Mouse (Mus musculus) heart, embryonic 13.5 days (tissue): Measurements from ENCODE around the gene Gm20481. TPM values are rescaled to one million over a fixed set of nuclear protein-coding genes. Genes with fewer than 3 reads are reported as not detected.
"Not testable (repeated sequence)": the region's sequence is repeated elsewhere in the genome, so short reads cannot be mapped to it uniquely, and the experiment has no call there.

ENCODE experiments used
- ATAC-seq: fragments of 200-750 bp; cut with Nextera tagmentation; 2 replicates; pipeline ENCODE4 v1.8.0; 2017; ENCODE audit warnings: moderate TSS enrichment; ENCODE audit not compliant: insufficient number of reproducible peaks, low FRiP score, low TSS enrichment; ENCODE audit errors: extremely low read depth
- H3K27ac ChIP-seq: fragments of 300-500 bp; sonication (generic); replicated peaks from 2 replicates; pipeline ENCODE4 v1.5.1; 2015; ENCODE audit warnings: moderate library complexity, mild to moderate bottlenecking, inconsistent platforms
- H3K27me3 ChIP-seq: fragments of 300-500 bp; sonication (generic); replicated peaks from 2 replicates; pipeline ENCODE4 v1.6.1; 2015; ENCODE audit warnings: mild to moderate bottlenecking, inconsistent platforms
- H3K36me3 ChIP-seq: fragments of 300-500 bp; sonication (generic); 2 replicates; pipeline ENCODE4 v1.6.1; 2015; ENCODE audit warnings: mild to moderate bottlenecking, inconsistent platforms
- H3K4me1 ChIP-seq: fragments of 300-500 bp; sonication (generic); 2 replicates; pipeline ENCODE4 v1.6.1; 2015; ENCODE audit warnings: inconsistent platforms
- H3K4me2 ChIP-seq: fragments of 300-500 bp; sonication (generic); 2 replicates; pipeline ENCODE4 v1.6.1; 2015; ENCODE audit warnings: inconsistent platforms, mild to moderate bottlenecking, moderate library complexity
- H3K4me3 ChIP-seq: fragments of 300-500 bp; sonication (generic); 2 replicates; pipeline ENCODE4 v1.5.1; 2015; ENCODE audit warnings: moderate library complexity, mild to moderate bottlenecking, inconsistent platforms
- H3K9ac ChIP-seq: fragments of 300-500 bp; sonication (generic); 2 replicates; pipeline ENCODE4 v1.6.1; 2015; ENCODE audit warnings: inconsistent platforms, mild to moderate bottlenecking, moderate library complexity
- H3K9me3 ChIP-seq: fragments of 300-500 bp; sonication (generic); 2 replicates; pipeline ENCODE4 v1.6.1; 2016; ENCODE audit warnings: inconsistent platforms
- WGBS: fragments of 180-500 bp; shearing (Covaris S2); methylation state at CpG from one replicate; pipeline ENCODE4 v1.1.7; 2015; ENCODE audit warnings: mixed read lengths; 5-methylcytosine and 5-hydroxymethylcytosine counted together
- polyA plus RNA-seq: library from polyadenylated mRNA; unstranded; fragments of >200 nt; fragmentation: Nextera tagmentation; extraction: Ambion mirVana; gene quantifications from 2 replicates; pipeline ENCODE4 v1.2.1, GENCODE M21; 2015

Gm20481 gene
- not detected in 2 replicates for polyA plus RNA-seq

GRCm38 (mm10) chr17:34969822-34970221 is at the start of gene Gm20481:
Gene Gm20481, plus strand, starts transcription at chr17:34969912.
- not testable (repeated sequence) for H3K4me2 ChIP-seq, H3K9ac ChIP-seq, H3K4me3 ChIP-seq, H3K9me3 ChIP-seq, ATAC-seq, H3K27ac ChIP-seq, H3K36me3 ChIP-seq
- WGBS, result 55% methylated on average over 7 of the region's 11 CpGs
- peaks cover 19% of the 10 kb centered on the region for H3K4me1 ChIP-seq
- peaks cover 41% of the 10 kb centered on the region for H3K27me3 ChIP-seq

DNA sequence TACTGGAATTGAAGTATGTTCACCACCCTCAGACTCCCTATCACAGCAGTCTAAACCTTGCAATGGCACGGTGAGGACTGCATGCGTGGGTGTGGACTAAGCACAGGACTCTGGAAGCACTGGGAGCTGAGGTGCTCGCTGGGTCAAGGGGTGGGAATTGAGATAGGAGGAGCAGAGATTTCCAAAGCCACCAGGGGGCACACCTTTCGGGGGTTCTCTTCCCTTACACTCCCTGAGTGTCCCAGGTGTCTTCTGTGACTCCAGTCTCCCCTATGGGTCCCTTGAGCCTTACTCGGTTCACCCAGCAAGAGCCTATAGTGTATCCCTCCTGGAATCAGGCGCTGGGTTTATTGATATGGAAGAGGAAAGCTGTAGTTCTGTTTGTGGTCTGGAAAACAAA is 46.8 kb upstream of the Gm20481 start:
- Histone ChIP-seq H3K4me1 (no peaks in the 10 kb centered on the region), H3K27ac (no peak overlapping the region)
- no peak; the same call in 1 of the 2 replicates for ATAC-seq

GRCm38 (mm10) chr17:34924258-34924657 is 45.5 kb upstream of the Gm20481 start:
- Histone ChIP-seq H3K27ac (no peak overlapping the region), H3K27me3 (no peaks in the 10 kb centered on the region), H3K36me3 (no peaks in the 10 kb centered on the region), H3K9me3 (no peaks in the 10 kb centered on the region), H3K4me3 (no peak overlapping the region), H3K4me2 (no peak overlapping the region), H3K9ac (no peak overlapping the region), H3K4me1 (no peaks in the 10 kb centered on the region)
- ATAC-seq, result no peak
- 62% methylated on average over 5 of the region's 5 CpGs for whole genome bisulfite sequencing

More for the DNA sequence above, 46.8 kb upstream of the Gm20481 start:
- H3K4me3 ChIP-seq, result no peak overlapping the region
- no peak overlapping the region for H3K9ac ChIP-seq
- 43% methylated on average over 6 of the region's 6 CpGs for WGBS
- H3K27me3 ChIP-seq, result no peaks in the 10 kb centered on the region
- H3K4me2 ChIP-seq, result no peak overlapping the region
- no peaks in the 10 kb centered on the region for H3K36me3 ChIP-seq
- H3K9me3 ChIP-seq, result no peaks in the 10 kb centered on the region

DNA sequence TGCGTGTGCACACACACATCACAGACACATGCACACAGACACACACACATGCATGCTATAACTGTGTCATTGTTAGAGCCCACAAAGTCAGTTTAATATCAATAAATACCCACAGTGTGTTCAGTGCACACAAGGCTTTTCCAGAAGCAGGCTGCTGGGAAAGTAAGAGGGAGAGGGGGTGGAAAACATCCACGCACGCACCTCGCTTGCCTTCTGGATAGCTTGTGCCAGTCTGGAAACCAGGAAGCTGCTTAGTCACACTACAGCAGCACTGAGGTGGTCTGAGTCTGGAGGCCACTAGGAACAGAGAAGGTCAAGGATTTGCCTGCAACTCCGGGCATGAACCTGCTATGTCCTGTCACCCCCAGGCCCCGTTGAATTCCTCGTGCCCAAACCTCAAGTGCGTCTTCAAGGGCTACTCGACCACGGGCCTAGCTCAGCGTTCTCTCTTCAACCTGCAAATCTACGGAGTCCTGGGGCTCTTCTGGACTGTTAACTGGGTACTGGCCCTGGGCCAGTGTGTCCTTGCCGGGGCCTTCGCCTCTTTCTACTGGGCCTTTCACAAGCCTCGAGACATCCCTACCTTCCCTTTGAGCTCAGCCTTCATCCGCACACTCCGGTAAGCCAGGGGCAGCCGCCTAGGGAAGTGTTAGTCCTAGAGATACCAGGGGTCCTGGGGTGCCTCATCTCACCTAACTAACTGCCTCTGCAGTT is 42.2 kb upstream of the Gm20481 start:
- no peak for ATAC-seq
- Histone ChIP-seq H3K9ac (peak overlapping the region; percentile 7; the same call in 1 of the 2 replicates), H3K27me3 (no peaks in the 10 kb centered on the region), H3K4me3 (no peak overlapping the region), H3K36me3 (no peaks in the 10 kb centered on the region), H3K4me1 (peaks cover 14% of the 10 kb centered on the region), H3K27ac (no peak overlapping the region), H3K9me3 (no peaks in the 10 kb centered on the region), H3K4me2 (no peak overlapping the region)
- WGBS, result 79% methylated on average over 18 of the region's 18 CpGs

GRCm38 (mm10) chr17:34928841-34929240 is 40.9 kb upstream of the Gm20481 start:
- Histone ChIP-seq H3K27ac (no peak overlapping the region), H3K4me1 (peaks cover 16% of the 10 kb centered on the region), H3K9me3 (no peaks in the 10 kb centered on the region), H3K27me3 (no peaks in the 10 kb centered on the region), H3K9ac (no peak overlapping the region), H3K4me2 (no peak overlapping the region), H3K4me3 (no peak overlapping the region), H3K36me3 (peaks cover 2% of the 10 kb centered on the region)
- no peak for ATAC-seq
- 28% methylated on average over 4 of the region's 4 CpGs for WGBS

DNA sequence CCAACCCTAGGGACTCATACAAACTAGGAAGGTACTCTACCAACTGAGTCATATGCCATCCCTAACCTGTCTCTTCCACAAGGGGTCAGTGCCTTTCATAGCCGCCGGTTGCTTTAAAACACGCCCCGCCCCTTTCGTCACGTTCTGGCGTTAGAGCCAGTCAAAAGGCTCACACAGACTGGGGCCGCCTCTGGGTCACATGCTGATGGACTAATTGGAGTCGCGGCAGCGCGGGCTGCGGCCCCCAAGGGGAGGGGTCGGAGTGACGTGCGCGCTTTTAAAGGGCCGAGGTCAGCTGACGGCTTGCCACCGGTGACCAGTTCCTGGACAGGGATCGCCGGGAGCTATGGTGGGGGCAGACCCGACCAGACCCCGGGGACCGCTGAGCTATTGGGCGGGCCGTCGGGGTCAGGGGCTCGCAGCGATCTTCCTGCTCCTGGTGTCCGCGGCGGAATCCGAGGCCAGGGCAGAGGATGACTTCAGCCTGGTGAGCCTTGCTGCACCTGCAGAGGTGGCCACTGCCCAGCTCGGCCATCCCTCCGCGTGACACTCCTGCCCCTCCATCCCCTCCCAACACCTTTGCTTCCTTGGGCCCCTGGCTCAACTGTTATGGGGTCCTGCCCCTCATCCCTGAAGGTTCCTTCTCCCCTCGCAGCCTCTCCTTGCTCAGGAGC is 38.5 kb upstream of the Gm20481 start, which contains the start of gene Neu1:
Gene Neu1 (plus strand): TSS at position 193 of the 674 bp plus-strand sequence.
- H3K9me3 ChIP-seq, result no peaks in the 10 kb centered on the region
- H3K4me3 ChIP-seq, result peak within 1 kb of the TSS; percentile 85
- H3K4me1 ChIP-seq, result peaks cover 16% of the 10 kb centered on the region
- H3K27me3 ChIP-seq, result no peaks in the 10 kb centered on the region
- under 1% methylated on average over 38 of the region's 38 CpGs for WGBS
- ATAC-seq, result peak; percentile 92
- 0 out of 2 replicates have a peak within 1 kb of the TSS, but pooled peaks have one; percentile 26 for H3K27ac ChIP-seq
- H3K36me3 ChIP-seq, result peaks cover 21% of the 10 kb centered on the region
- H3K4me2 ChIP-seq, result peak within 1 kb of the TSS; percentile 97
- H3K9ac ChIP-seq, result peak within 1 kb of the TSS; percentile 93

GRCm38 (mm10) chr17:34931735-34932098 is 38.0 kb upstream of the Gm20481 start:
- Histone ChIP-seq H3K9me3 (no peaks in the 10 kb centered on the region), H3K27ac (no peak overlapping the region), H3K4me1 (peaks cover 16% of the 10 kb centered on the region), H3K4me3 (peak overlapping the region; percentile 85), H3K36me3 (peaks cover 21% of the 10 kb centered on the region), H3K9ac (peak overlapping the region; percentile 93), H3K27me3 (no peaks in the 10 kb centered on the region), H3K4me2 (peak overlapping the region; percentile 97)
- ATAC-seq, result no peak
- WGBS, result 14% methylated on average over 14 of the region's 14 CpGs

GRCm38 (mm10) chr17:34932287-34932686 is 37.4 kb upstream of the Gm20481 start:
- peak overlapping the region; percentile 85 for H3K4me3 ChIP-seq
- peak overlapping the region; percentile 97 for H3K4me2 ChIP-seq
- peaks cover 16% of the 10 kb centered on the region for H3K4me1 ChIP-seq
- peak overlapping the region; percentile 93 for H3K9ac ChIP-seq
- WGBS, result 82% methylated on average over 8 of the region's 8 CpGs
- H3K36me3 ChIP-seq, result peaks cover 21% of the 10 kb centered on the region
- no peaks in the 10 kb centered on the region for H3K27me3 ChIP-seq
- ATAC-seq, result no peak
- H3K9me3 ChIP-seq, result no peaks in the 10 kb centered on the region
- H3K27ac ChIP-seq, result no peak overlapping the region

DNA sequence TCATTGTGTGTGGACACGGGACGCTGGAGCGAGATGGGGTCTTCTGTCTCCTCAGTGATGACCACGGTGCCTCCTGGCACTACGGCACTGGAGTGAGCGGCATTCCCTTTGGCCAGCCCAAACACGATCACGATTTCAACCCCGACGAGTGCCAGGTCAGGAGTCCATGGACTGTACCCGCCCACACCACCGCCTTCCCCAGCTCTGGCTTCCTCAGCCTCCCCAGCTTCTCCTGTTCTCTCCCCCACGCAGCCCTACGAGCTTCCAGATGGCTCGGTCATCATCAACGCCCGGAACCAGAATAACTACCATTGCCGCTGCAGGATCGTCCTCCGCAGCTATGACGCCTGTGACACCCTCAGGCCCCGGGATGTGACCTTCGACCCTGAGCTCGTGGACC is 35.7 kb upstream of the Gm20481 start:
- Histone ChIP-seq H3K27me3 (no peaks in the 10 kb centered on the region), H3K27ac (no peak overlapping the region), H3K4me1 (peaks cover 16% of the 10 kb centered on the region), H3K4me3 (no peak overlapping the region), H3K9ac (0 out of 2 replicates have a peak overlapping the region, but pooled peaks have one; percentile 12), H3K9me3 (no peaks in the 10 kb centered on the region), H3K4me2 (no peak overlapping the region), H3K36me3 (peaks cover 21% of the 10 kb centered on the region)
- no peak for ATAC-seq
- WGBS, result 70% methylated on average over 24 of the region's 24 CpGs

DNA sequence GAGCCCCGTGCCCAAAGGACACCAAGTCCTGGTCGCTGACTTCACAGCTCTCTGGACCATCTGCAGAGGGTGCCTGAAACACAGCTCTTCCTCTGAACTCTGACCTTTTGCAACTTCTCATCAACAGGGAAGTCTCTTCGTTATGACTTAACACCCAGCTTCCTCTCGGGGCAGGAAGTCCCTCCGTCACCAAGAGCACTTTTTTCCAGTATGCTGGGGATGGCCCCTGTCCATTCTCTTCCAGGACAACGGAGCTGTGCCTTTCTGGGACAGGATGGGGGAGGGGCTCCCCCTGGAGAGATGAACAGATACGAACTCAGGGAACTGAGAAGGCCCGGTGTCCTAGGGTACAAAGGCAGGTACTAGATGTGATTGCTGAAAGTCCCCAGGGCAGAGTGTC is 34.9 kb upstream of the Gm20481 start:
- Histone ChIP-seq H3K9ac (peak overlapping the region; percentile 15), H3K4me1 (peaks cover 16% of the 10 kb centered on the region), H3K4me2 (no peak overlapping the region), H3K27me3 (no peaks in the 10 kb centered on the region), H3K27ac (no peak overlapping the region), H3K9me3 (no peaks in the 10 kb centered on the region), H3K36me3 (peaks cover 21% of the 10 kb centered on the region), H3K4me3 (no peak overlapping the region)
- WGBS, result 46% methylated on average over 8 of the region's 8 CpGs
- no peak for ATAC-seq

- Histone ChIP-seq H3K36me3 (peaks cover 21% of the 10 kb centered on the region), H3K4me2 (no peak overlapping the region), H3K9me3 (no peaks in the 10 kb centered on the region), H3K27ac (no peak overlapping the region), H3K9ac (no peak overlapping the region), H3K27me3 (no peaks in the 10 kb centered on the region), H3K4me1 (peaks cover 8% of the 10 kb centered on the region), H3K4me3 (no peak overlapping the region)
- 76% methylated on average over 6 of the region's 6 CpGs for WGBS
- ATAC-seq, result no peak
These were observed 31.7 kb upstream of the Gm20481 start for GRCm38 (mm10) chr17:34937960-34938505.
